In genomic region chr2:4603361-4603945, GRCm38 (mm10) we compare ENCODE assay signal across 12 mouse cellular contexts. TPM values are rescaled to one million over a fixed set of nuclear protein-coding genes. Genes with fewer than 3 reads are reported as not detected.
DNase-seq lines count a peak whose midpoint lies in the region; ATAC-seq lines count a peak whose summit lies in the region.
"Had no signal": no experiment of that assay in that cellular context is flagged by ENCODE, and none has a peak within 500 bp of the region (broad histone marks: within the 10 kb centered on the region; RNA-seq: fewer than 3 reads in every experiment).

No protein-coding gene starts in this region.

- H3K4me2 ChIP-seq in forebrain, embryonic 11.5 days (ENCODE audit: low read depth, low read length, severe bottlenecking): no peak overlapping the region
- H3K4me2 ChIP-seq in forebrain, embryonic 12.5 days: no peak overlapping the region
- H3K4me2 ChIP-seq in midbrain, embryonic 14.5 days (ENCODE audit: low read length): no peak overlapping the region
- H3K4me2 ChIP-seq in midbrain, embryonic 16.5 days (ENCODE audit: low read length): no peak overlapping the region
- H3K4me2 ChIP-seq: limb, embryonic 15.5 days had no signal

- 91% methylated on average over 33 of the region's 33 CpGs for WGBS in forebrain, embryonic 11.5 days
- WGBS in forebrain, embryonic 12.5 days: 92% methylated on average over 33 of the region's 33 CpGs
- WGBS in midbrain, embryonic 14.5 days: 88% methylated on average over 33 of the region's 33 CpGs
- 89% methylated on average over 33 of the region's 33 CpGs for WGBS in midbrain, embryonic 16.5 days

- H3K4me3 ChIP-seq in forebrain, embryonic 11.5 days (ENCODE audit: low read depth, low read length): no peak overlapping the region
- no peak overlapping the region for H3K4me3 ChIP-seq in forebrain, embryonic 12.5 days (replicated peaks)
- no peak overlapping the region for H3K4me3 ChIP-seq in midbrain, embryonic 14.5 days (replicated peaks; ENCODE audit: low read depth, low read length)
- H3K4me3 ChIP-seq in midbrain, embryonic 16.5 days (ENCODE audit: low read depth, low read length): no peak overlapping the region
- H3K4me3 ChIP-seq: limb, embryonic 15.5 days; megakaryocyte, embryonic 14.5 days had no signal

- H3K27me3 ChIP-seq in forebrain, embryonic 11.5 days (ENCODE audit: control insufficient read depth, insufficient read depth, low read length): no peaks in the 10 kb centered on the region
- H3K27me3 ChIP-seq in forebrain, embryonic 12.5 days: no peaks in the 10 kb centered on the region
- no peaks in the 10 kb centered on the region for H3K27me3 ChIP-seq in midbrain, embryonic 14.5 days (ENCODE audit: control insufficient read depth, insufficient read depth, low read length)
- no peaks in the 10 kb centered on the region for H3K27me3 ChIP-seq in midbrain, embryonic 16.5 days (ENCODE audit: control insufficient read depth, insufficient read depth, low read depth, low read length)
- H3K27me3 ChIP-seq: limb, embryonic 15.5 days; megakaryocyte, embryonic 14.5 days had no signal

- no peak overlapping the region for H3K9ac ChIP-seq in forebrain, embryonic 11.5 days (ENCODE audit: low read length)
- H3K9ac ChIP-seq in forebrain, embryonic 12.5 days: no peak overlapping the region
- H3K9ac ChIP-seq in midbrain, embryonic 14.5 days (replicated peaks; ENCODE audit: low read length): no peak overlapping the region
- no peak overlapping the region for H3K9ac ChIP-seq in midbrain, embryonic 16.5 days (ENCODE audit: low read depth, low read length)
- H3K9ac ChIP-seq: limb, embryonic 15.5 days had no signal

- ATAC-seq in forebrain, embryonic 11.5 days (replicated peaks; ENCODE audit: low FRiP score): 0 out of 2 replicates have a peak, but pooled peaks have one; percentile 15
- ATAC-seq in forebrain, embryonic 12.5 days (ENCODE audit: low FRiP score): no peak
- peak; percentile 37; the same call in 1 of the 2 replicates for ATAC-seq in midbrain, embryonic 14.5 days (ENCODE audit: low FRiP score, low TSS enrichment)
- ATAC-seq in midbrain, embryonic 16.5 days: no peak
- ATAC-seq in megakaryocyte progenitor cell, adult 5-6 weeks (replicated peaks; ENCODE audit: poor library complexity): no peak

- no peak for DNase-seq in forebrain, embryonic 11.5 days (ENCODE audit: low spot score)
- DNase-seq in kidney, adult 18-20 months: peak; percentile 24
- no peak for DNase-seq in kidney, adult 11 months
- DNase-seq in midbrain, embryonic 14.5 days: no peak
- peak; percentile 25 for DNase-seq in testis, postnatal 14 days (ENCODE audit: low spot score)
- DNase-seq: layer of hippocampus, postnatal 36 days; thymus, postnatal 36 days had no signal

- no peaks in the 10 kb centered on the region for H3K9me3 ChIP-seq in forebrain, embryonic 11.5 days (ENCODE audit: control insufficient read depth, low read length)
- H3K9me3 ChIP-seq in forebrain, embryonic 12.5 days: no peaks in the 10 kb centered on the region
- H3K9me3 ChIP-seq in midbrain, embryonic 14.5 days (ENCODE audit: control insufficient read depth, low read length): no peaks in the 10 kb centered on the region
- H3K9me3 ChIP-seq in midbrain, embryonic 16.5 days (replicated peaks; ENCODE audit: control insufficient read depth, low read length, poor library complexity, severe bottlenecking): no peaks in the 10 kb centered on the region
- H3K9me3 ChIP-seq: limb, embryonic 15.5 days; megakaryocyte, embryonic 14.5 days had no signal

- H3K4me1 ChIP-seq in forebrain, embryonic 11.5 days (replicated peaks; ENCODE audit: control insufficient read depth, insufficient read depth, low read length): no peaks in the 10 kb centered on the region
- H3K4me1 ChIP-seq in forebrain, embryonic 12.5 days: no peaks in the 10 kb centered on the region
- no peaks in the 10 kb centered on the region for H3K4me1 ChIP-seq in midbrain, embryonic 14.5 days (ENCODE audit: control insufficient read depth, insufficient read depth, low read length)
- H3K4me1 ChIP-seq in midbrain, embryonic 16.5 days (ENCODE audit: control insufficient read depth, insufficient read depth, low read length): no peaks in the 10 kb centered on the region

- H3K36me3 ChIP-seq in forebrain, embryonic 11.5 days (ENCODE audit: control insufficient read depth, insufficient read depth, low read length): peaks cover 28% of the 10 kb centered on the region
- H3K36me3 ChIP-seq in forebrain, embryonic 12.5 days (replicated peaks): peaks cover 93% of the 10 kb centered on the region
- peaks cover 71% of the 10 kb centered on the region for H3K36me3 ChIP-seq in midbrain, embryonic 14.5 days (ENCODE audit: control insufficient read depth, insufficient read depth, low read length)
- H3K36me3 ChIP-seq in midbrain, embryonic 16.5 days (ENCODE audit: control insufficient read depth, insufficient read depth, low read length): peaks cover 37% of the 10 kb centered on the region

- no peak overlapping the region for H3K27ac ChIP-seq in forebrain, embryonic 11.5 days (ENCODE audit: low read depth, low read length)
- H3K27ac ChIP-seq in forebrain, embryonic 12.5 days: no peak overlapping the region
- no peak overlapping the region for H3K27ac ChIP-seq in midbrain, embryonic 14.5 days (replicated peaks; ENCODE audit: low read depth, low read length)
- no peak overlapping the region for H3K27ac ChIP-seq in midbrain, embryonic 16.5 days (ENCODE audit: low read length)
- H3K27ac ChIP-seq: limb, embryonic 15.5 days had no signal

RNA-seq across cellular contexts. Expression of gene Prpf18, which starts 48.5 kb away (rescaled TPM):
- polyA plus RNA-seq in forebrain, embryonic 11.5 days (2014; fragmentation: Nextera tagmentation; extraction: Ambion mirVana): 50.2 and 50.4 TPM in 2 replicates
- polyA plus RNA-seq in forebrain, embryonic 12.5 days (2016; fragmentation: Nextera tagmentation; extraction: Ambion mirVana): 56.0 and 61.5 TPM in 2 replicates
- 41.0 and 49.1 TPM in 2 replicates for polyA plus RNA-seq in midbrain, embryonic 14.5 days (2014; fragmentation: Nextera tagmentation; extraction: Ambion mirVana)
- 45.2 and 49.0 TPM in 2 replicates for polyA plus RNA-seq in midbrain, embryonic 16.5 days (2015; fragmentation: Nextera tagmentation; extraction: Ambion mirVana)
- total RNA-seq in megakaryocyte progenitor cell, adult 5-6 weeks (2015): 22.2 and 23.8 TPM in 2 replicates
- total RNA-seq in megakaryocyte progenitor cell, adult 5-6 weeks (2017): 63.4 and 71.7 TPM in 2 replicates

Comparison
In these comparisons a context has a peak if more than half of its experiments do, and no peak if none do; other contexts are left out.
1. ATAC-seq: peak in forebrain, embryonic 11.5 days (single experiment) and midbrain, embryonic 14.5 days (single experiment); none in forebrain, embryonic 12.5 days (single experiment), midbrain, embryonic 16.5 days (single experiment) and megakaryocyte progenitor cell, adult 5-6 weeks (single experiment).
2. DNase-seq: peak in kidney, adult 18-20 months (single experiment) and testis, postnatal 14 days (single experiment); none in forebrain, embryonic 11.5 days (single experiment), kidney, adult 11 months (single experiment) and midbrain, embryonic 14.5 days (single experiment).